Mouse (Mus musculus) forebrain, embryonic 11.5 days (tissue): ENCODE results near the gene Extl1. TPM values are rescaled to one million over a fixed set of nuclear protein-coding genes. Genes with fewer than 3 reads are reported as not detected.
"Not testable (repeated sequence)": the region's sequence is repeated elsewhere in the genome, so short reads cannot be mapped to it uniquely, and the experiment has no call there.

Experiments used
- ATAC-seq: fragments of 200-750 bp; cut with Nextera tagmentation; replicated peaks from 2 replicates; pipeline ENCODE4 v1.8.0; 2017; ENCODE audit warnings: moderate TSS enrichment; ENCODE audit not compliant: low FRiP score
- DNase-seq: peaks from one replicate; pipeline ENCODE4 v3.0.0-alpha.2; 2017; ENCODE audit warnings: low spot score
- H3K27ac ChIP-seq: fragments of 300-500 bp; sonication (generic); 2 replicates; pipeline ENCODE4 v1.5.1; 2014; ENCODE audit warnings: low read depth, low read length
- H3K27me3 ChIP-seq: fragments of 300-500 bp; sonication (generic); 2 replicates; pipeline ENCODE4 v1.6.1; 2014; ENCODE audit warnings: mild to moderate bottlenecking, low read length, mixed read lengths; ENCODE audit not compliant: control insufficient read depth, insufficient read depth
- H3K36me3 ChIP-seq: fragments of 300-500 bp; sonication (generic); 2 replicates; pipeline ENCODE4 v1.6.1; 2014; ENCODE audit warnings: mild to moderate bottlenecking, low read length, moderate library complexity, mixed read lengths; ENCODE audit not compliant: control insufficient read depth, insufficient read depth
- H3K4me1 ChIP-seq: fragments of 300-500 bp; sonication (generic); replicated peaks from 2 replicates; pipeline ENCODE4 v1.6.1; 2014; ENCODE audit warnings: low read length, mixed read lengths; ENCODE audit not compliant: control insufficient read depth, insufficient read depth
- H3K4me2 ChIP-seq: fragments of 300-500 bp; sonication (generic); 2 replicates; pipeline ENCODE4 v1.6.1; 2014; ENCODE audit warnings: low read depth, mild to moderate bottlenecking, low read length, moderate library complexity, mixed read lengths; ENCODE audit not compliant: severe bottlenecking
- H3K4me3 ChIP-seq: fragments of 300-500 bp; sonication (generic); 2 replicates; pipeline ENCODE4 v1.5.1; 2014; ENCODE audit warnings: low read depth, low read length
- H3K9ac ChIP-seq: fragments of 300-500 bp; sonication (generic); 2 replicates; pipeline ENCODE4 v1.6.1; 2014; ENCODE audit warnings: low read length
- H3K9me3 ChIP-seq: fragments of 300-500 bp; sonication (generic); 2 replicates; pipeline ENCODE4 v1.6.1; 2016; ENCODE audit warnings: low read length, mixed read lengths; ENCODE audit not compliant: control insufficient read depth
- WGBS: fragments of 180-500 bp; shearing (Covaris S2); extraction: QIAGEN DNeasy Blood & Tissue Kit; methylation state at CpG from one replicate; pipeline ENCODE4 v1.1.7; 2014; 5-methylcytosine and 5-hydroxymethylcytosine counted together
- polyA plus RNA-seq: library from polyadenylated mRNA; unstranded; fragments of >200 nt; fragmentation: Nextera tagmentation; extraction: Ambion mirVana; gene quantifications from 2 replicates; pipeline ENCODE4 v1.2.1, GENCODE M21; 2014

Extl1 gene
- polyA plus RNA-seq, 1 experiment from 2014 or later, result 0.15 TPM

DNA sequence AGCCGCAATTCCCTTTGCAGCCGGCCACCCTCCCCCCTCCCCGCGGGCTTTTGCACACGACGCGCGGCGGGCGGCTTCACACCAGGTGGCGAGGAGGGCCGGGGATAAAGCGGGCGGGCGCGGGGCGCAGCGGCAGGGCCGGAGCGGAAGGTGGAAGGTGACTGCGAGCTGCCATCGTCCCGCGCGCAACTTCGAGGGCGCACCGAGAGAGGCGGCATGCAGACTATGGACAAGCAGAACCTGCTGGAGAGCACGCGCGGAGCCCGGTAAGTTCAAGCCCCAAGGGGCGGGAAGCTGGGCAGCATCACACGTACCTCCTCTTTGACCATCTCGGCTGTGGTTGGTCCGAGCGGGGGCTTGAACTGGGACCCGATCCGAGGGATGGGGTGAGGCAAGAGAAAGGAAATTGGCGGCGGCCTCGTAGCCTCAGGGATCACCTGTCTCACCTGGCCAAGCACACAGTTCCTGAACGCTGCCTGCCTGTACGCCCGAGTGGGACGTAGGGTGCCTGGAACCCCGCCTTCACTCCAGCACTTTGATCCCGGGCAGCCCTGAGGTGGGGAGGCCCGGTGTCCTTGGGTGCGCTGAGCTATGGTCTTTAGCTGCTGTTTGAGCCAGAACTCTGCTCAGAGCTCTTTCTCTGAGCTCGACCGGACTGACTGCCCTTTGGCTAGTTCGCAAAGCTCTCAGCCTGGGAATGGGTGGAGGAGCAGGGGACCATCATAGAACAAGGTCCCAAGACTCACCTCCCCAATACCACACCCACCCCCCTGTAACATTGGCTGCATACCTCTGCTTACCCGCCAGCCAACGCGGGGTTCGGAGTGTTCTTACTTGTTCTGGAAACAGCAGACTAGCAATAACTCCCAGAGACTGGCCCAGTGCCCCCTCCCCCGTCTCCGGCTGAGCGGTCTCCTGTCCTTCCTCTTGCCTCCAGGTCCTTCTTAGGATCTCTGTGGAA is 40.3 kb downstream of the Extl1 start, which contains the start of gene Slc30a2:
Gene Slc30a2, plus strand, starts transcription at position 111 of the 961 bp plus-strand sequence.
- H3K9me3 ChIP-seq, result no peaks in the 10 kb centered on the region
- H3K4me2 ChIP-seq, result peak within 1 kb of the TSS; percentile 45
- 3% methylated on average over 58 of the region's 61 CpGs for WGBS
- no peak for ATAC-seq
- H3K4me3 ChIP-seq, result peak within 1 kb of the TSS; percentile 15; the same call in 1 of the 2 replicates
- no peak for DNase-seq
- no peak within 1 kb of the TSS for H3K27ac ChIP-seq
- no peaks in the 10 kb centered on the region for H3K36me3 ChIP-seq
- no peak within 1 kb of the TSS for H3K9ac ChIP-seq
- peaks cover 5% of the 10 kb centered on the region; the same call in 1 of the 2 replicates for H3K4me1 ChIP-seq
- H3K27me3 ChIP-seq, result peaks cover 28% of the 10 kb centered on the region

GRCm38 (mm10) chr4:134342213-134342779 is 41.4 kb downstream of the Extl1 start:
- Histone ChIP-seq H3K4me1 (peaks cover 5% of the 10 kb centered on the region; the same call in 1 of the 2 replicates), H3K4me3 (no peak overlapping the region), H3K27me3 (peaks cover 28% of the 10 kb centered on the region), H3K27ac (no peak overlapping the region), H3K4me2 (no peak overlapping the region), H3K36me3 (no peaks in the 10 kb centered on the region), H3K9ac (no peak overlapping the region), H3K9me3 (no peaks in the 10 kb centered on the region; the same call in 1 of the 2 replicates)
- no peak for DNase-seq
- ATAC-seq, result no peak
- 44% methylated on average over 11 of the region's 11 CpGs for WGBS

DNA sequence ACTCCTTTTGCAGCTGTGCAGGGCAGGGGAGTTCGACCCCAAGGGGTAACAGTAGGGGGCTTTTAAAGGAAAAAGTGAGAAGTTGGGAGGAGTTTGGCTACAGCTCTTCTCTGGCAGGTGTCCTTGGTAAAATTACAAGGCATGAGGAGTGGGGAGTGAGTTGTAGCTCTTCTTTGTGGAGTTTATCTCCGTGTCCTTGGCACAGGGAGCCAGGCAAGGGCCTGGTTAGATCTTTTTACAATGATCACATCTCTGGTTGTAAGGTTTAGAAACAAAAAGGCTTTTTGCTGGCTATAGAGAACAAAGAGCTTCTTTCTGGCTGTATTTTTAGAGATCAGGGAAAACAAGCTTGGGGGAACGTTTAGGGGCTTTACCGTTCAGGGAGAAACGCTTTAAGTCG is 42.4 kb downstream of the Extl1 start:
- ATAC-seq, H3K4me1 ChIP-seq, H3K9me3 ChIP-seq, DNase-seq, H3K27ac ChIP-seq, H3K4me3 ChIP-seq, H3K9ac ChIP-seq, H3K4me2 ChIP-seq, H3K36me3 ChIP-seq: not testable (repeated sequence)
- peaks cover 28% of the 10 kb centered on the region for H3K27me3 ChIP-seq
- 72% methylated on average over 6 of the region's 6 CpGs for WGBS

DNA sequence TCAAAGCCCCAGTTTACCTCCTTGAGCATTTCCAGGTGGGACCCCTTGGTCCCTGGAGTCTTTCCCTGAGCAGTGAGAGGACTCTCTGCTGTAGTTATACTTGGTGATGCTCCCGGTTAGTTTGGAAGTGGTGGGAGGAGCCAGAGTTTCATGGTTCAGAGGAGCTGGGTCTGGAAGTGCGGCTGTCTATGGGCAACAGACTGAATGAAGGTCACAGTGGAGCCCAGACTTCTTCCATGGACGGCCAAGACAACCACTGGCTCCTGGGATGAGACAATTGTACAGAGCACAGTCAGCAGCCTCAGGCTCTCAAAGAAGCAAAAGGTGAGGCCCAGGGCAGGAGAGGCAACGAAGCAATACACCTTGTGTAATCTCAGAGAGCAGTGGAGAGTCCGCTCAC is 53.4 kb downstream of the Extl1 start:
- 67% methylated on average over 5 of the region's 5 CpGs for WGBS

DNA sequence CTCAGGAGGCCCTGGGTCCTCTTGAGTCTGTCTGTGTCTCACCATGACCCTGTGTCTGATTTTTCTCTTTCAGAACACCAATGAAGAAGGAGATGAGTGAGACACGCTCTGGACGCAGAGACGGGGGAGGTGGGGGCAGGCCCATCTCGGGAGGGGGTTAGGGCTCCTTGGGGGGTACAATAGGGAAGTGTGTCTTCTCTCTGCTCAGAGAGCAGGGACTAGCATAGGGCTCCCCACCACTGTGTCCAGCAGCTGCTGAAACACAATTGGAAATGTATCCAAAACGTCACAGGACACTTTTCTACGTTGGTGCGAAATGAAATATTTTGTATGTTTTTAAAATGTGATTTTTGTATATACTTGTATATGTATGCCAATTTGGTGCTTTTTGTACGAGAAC is 54.8 kb downstream of the Extl1 start:
- no peak overlapping the region for H3K4me3 ChIP-seq
- no peaks in the 10 kb centered on the region for H3K36me3 ChIP-seq
- no peaks in the 10 kb centered on the region for H3K9me3 ChIP-seq
- no peaks in the 10 kb centered on the region for H3K27me3 ChIP-seq
- 90% methylated on average over 8 of the region's 8 CpGs for WGBS
- no peak overlapping the region for H3K9ac ChIP-seq
- ATAC-seq (no peak), DNase-seq (no peak)
- H3K4me1 ChIP-seq, result no peaks in the 10 kb centered on the region
- H3K4me2 ChIP-seq, result no peak overlapping the region
- H3K27ac ChIP-seq, result no peak overlapping the region

More for the DNA sequence above, 53.4 kb downstream of the Extl1 start:
- Histone ChIP-seq H3K4me1 (no peaks in the 10 kb centered on the region), H3K36me3 (no peaks in the 10 kb centered on the region), H3K9ac (no peak overlapping the region), H3K27ac (no peak overlapping the region), H3K4me2 (no peak overlapping the region), H3K27me3 (no peaks in the 10 kb centered on the region), H3K4me3 (no peak overlapping the region), H3K9me3 (no peaks in the 10 kb centered on the region)
- DNase-seq (no peak), ATAC-seq (no peak)

DNA sequence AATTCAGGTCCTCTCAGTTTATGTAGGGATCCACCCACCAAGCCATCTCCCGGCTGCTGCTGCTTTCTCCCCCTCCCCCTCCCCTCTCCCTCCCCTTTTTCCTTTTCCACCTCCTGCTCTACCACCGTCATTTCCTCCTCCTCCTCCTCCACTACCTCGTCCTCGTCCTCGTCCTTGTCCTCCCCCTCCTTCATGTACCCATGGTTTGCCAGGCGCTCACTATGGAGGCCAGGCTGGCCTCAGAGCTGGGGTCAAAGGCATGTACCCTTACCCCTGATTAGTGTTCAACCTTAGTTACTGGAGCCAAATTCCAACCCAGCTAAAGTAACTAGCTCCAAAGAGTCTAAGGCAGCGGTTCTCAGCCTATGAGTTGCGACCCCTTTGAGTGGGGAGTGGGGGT is 55.5 kb downstream of the Extl1 start:
- DNase-seq (no peak), ATAC-seq (no peak)
- H3K27ac ChIP-seq, result no peak overlapping the region
- no peaks in the 10 kb centered on the region for H3K36me3 ChIP-seq
- no peaks in the 10 kb centered on the region for H3K9me3 ChIP-seq
- H3K27me3 ChIP-seq, result no peaks in the 10 kb centered on the region
- 62% methylated on average over 8 of the region's 8 CpGs for WGBS
- H3K4me1 ChIP-seq, result no peaks in the 10 kb centered on the region
- no peak overlapping the region for H3K9ac ChIP-seq
- no peak overlapping the region for H3K4me2 ChIP-seq
- no peak overlapping the region for H3K4me3 ChIP-seq

GRCm38 (mm10) chr4:134326859-134327530 is 56.7 kb downstream of the Extl1 start:
- no peak overlapping the region for H3K4me3 ChIP-seq
- ATAC-seq, result no peak
- H3K9ac ChIP-seq, result no peak overlapping the region
- H3K36me3 ChIP-seq, result no peaks in the 10 kb centered on the region
- no peak overlapping the region for H3K27ac ChIP-seq
- no peaks in the 10 kb centered on the region for H3K9me3 ChIP-seq
- no peaks in the 10 kb centered on the region for H3K27me3 ChIP-seq
- DNase-seq, result no peak
- WGBS, result 64% methylated on average over 5 of the region's 5 CpGs
- no peaks in the 10 kb centered on the region for H3K4me1 ChIP-seq
- no peak overlapping the region for H3K4me2 ChIP-seq

GRCm38 (mm10) chr4:134324655-134325054 is 59.0 kb downstream of the Extl1 start:
- no peak overlapping the region for H3K4me3 ChIP-seq
- H3K27me3 ChIP-seq, result no peaks in the 10 kb centered on the region
- H3K27ac ChIP-seq, result no peak overlapping the region
- H3K9ac ChIP-seq, result no peak overlapping the region
- no peaks in the 10 kb centered on the region for H3K36me3 ChIP-seq
- H3K4me2 ChIP-seq, result no peak overlapping the region
- DNase-seq (no peak), ATAC-seq (no peak)
- H3K4me1 ChIP-seq, result no peaks in the 10 kb centered on the region
- H3K9me3 ChIP-seq, result no peaks in the 10 kb centered on the region
- WGBS, result 90% methylated on average over 5 of the region's 5 CpGs
